Mouse (Mus musculus) splenic B cell, adult 2 months (primary cell): ENCODE results near the gene Vipas39.
A peak's percentile ranks its signal among the peaks of the same experiment; 100 is the strongest.
"Not testable (repeated sequence)": the region's sequence is repeated elsewhere in the genome, so short reads cannot be mapped to it uniquely, and the experiment has no call there.

ENCODE experiments used
- DNase-seq: peaks from one replicate; pipeline ENCODE4 v3.0.0-alpha.2; 2011; ENCODE audit warnings: low read depth, low spot score
- H3K27me3 ChIP-seq: 2 replicates; pipeline ENCODE4 v1.6.1; 2012; ENCODE audit warnings: mild to moderate bottlenecking, low read length, moderate library complexity, mixed read lengths; ENCODE audit not compliant: control insufficient read depth, poor library complexity, insufficient read depth, severe bottlenecking
- H3K36me3 ChIP-seq: 2 replicates; pipeline ENCODE4 v1.6.1; 2012; ENCODE audit warnings: mild to moderate bottlenecking, low read length, moderate library complexity, mixed read lengths; ENCODE audit not compliant: control insufficient read depth, poor library complexity, insufficient read depth, severe bottlenecking

The Vipas39 gene

DNA sequence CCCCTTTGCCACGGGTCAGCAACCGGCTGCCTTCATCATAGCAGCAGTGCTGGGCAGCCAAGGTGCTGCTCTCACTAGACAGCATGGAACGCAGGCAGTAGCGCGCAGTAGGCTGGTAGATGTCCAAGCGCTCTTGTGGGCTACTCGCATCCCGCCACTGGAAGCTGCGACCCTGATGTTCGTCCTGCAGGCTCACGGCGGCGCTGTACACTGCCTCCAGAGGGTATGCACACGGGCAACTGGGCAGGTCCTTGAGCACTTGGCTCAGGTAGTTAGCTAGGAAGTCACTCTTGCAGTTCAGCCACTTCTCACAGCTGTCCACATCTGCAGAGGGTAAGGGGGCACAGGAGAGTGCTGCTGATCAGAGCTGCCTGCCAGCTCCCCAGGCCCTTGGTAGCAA, 13.8 kb upstream of the Vipas39 start:
- Histone ChIP-seq H3K27me3 (no peaks in the 10 kb centered on the region), H3K36me3 (peaks cover 2% of the 10 kb centered on the region; the same call in 1 of the 2 replicates)
- no peak for DNase-seq

DNA sequence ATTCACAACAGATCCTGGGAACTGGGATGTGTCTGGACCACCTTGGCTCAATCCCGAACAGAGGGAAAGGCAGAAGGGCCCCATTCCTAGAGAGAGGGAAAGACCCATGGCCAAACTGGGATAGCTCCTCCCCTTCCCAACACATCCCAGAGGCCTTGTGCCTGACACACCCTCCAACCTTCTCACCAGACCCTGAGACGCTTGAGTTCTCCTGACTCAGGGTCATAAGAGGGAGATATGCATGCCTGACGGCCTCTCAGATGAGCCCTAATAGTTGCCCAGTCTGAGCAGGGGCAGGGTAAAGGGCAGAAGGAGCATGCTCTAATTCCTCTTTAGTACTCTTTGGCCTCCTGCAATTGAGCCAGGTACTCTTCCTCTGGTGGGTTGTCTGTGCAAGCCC, 13.3 kb upstream of the Vipas39 start:
- Histone ChIP-seq H3K27me3 (no peaks in the 10 kb centered on the region), H3K36me3 (peaks cover 5% of the 10 kb centered on the region; the same call in 1 of the 2 replicates)
- DNase-seq, result no peak

DNA sequence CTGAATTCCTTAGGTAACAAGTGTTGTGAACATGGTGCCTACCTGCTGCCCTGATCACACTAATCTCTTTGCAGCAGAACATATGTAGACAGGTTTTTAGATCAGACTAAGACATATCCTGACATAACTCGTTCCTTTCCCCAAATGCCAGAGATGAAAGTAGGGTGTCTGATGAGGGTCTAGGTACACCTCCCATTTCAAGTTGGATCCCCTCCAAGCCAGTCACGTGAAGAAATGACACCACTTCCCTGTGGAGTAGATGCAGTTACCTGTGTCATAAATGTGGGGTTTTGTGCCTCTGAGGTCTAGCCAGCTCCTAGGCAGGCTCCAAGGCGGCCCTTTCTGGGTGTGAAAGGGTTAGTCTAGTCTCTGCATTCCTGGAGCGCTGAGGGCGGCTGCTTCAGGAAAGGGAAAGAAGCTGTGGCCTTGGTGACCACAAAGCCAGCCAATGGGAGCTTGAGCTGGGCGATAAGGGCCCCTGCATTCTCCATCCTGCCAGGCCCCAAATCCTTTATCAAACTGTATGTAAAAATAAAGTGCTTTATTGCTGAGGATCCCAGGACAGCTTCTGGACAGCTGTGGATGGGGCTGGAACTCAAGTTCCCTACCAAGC, 12.2 kb upstream of the Vipas39 start:
- H3K27me3 ChIP-seq, result no peaks in the 10 kb centered on the region
- DNase-seq, result no peak
- peaks cover 12% of the 10 kb centered on the region; the same call in 1 of the 2 replicates for H3K36me3 ChIP-seq

DNA sequence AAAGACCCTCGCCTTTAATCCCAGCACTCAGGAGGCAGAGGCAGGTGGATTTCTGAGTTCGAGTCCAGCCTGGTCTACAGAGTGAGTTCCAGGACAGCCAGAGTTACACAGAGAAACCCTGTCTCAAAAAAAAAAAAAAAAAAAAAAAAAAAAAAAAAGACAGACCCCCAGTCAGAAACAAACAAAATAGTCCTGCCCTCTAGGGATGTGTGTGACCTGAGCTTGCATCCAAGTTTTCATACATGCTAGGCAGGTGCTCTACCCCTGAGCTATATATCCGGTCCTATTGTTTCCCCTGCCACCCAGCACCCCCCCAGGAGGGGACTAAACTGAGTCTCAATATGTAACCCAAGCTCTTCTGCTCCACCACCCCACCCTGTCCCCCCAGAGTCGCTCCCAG, 11.2 kb upstream of the Vipas39 start:
- not testable (repeated sequence) for DNase-seq, H3K27me3 ChIP-seq
- peaks cover 15% of the 10 kb centered on the region for H3K36me3 ChIP-seq

GRCm38 (mm10) chr12:87274853-87275831, 9.1 kb upstream of the Vipas39 start:
- no peak for DNase-seq
- H3K36me3 ChIP-seq, result peaks cover 24% of the 10 kb centered on the region
- no peaks in the 10 kb centered on the region for H3K27me3 ChIP-seq

DNA sequence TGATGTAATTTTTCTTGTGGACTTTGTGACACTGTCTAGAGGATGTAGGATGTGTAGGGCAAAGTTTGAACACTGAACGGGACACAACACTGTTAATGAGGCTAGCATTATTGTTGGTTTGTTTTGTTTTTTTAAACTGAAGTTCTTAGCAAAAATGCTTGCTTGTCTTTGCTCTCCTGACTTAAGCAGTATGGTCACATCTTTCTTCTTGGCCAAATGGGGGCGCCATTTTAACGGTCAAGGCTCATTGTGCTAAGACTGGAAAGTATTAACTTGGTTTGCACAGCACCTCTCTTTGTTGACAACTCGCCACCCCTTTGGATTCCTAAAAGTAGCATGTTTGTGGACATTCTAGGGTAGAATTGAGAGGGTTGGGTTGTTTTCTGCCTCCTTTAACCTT, 1.6 kb upstream of the Vipas39 start:
- DNase-seq, result peak; percentile 54
- peaks cover 13% of the 10 kb centered on the region for H3K36me3 ChIP-seq
- H3K27me3 ChIP-seq, result no peaks in the 10 kb centered on the region

DNA sequence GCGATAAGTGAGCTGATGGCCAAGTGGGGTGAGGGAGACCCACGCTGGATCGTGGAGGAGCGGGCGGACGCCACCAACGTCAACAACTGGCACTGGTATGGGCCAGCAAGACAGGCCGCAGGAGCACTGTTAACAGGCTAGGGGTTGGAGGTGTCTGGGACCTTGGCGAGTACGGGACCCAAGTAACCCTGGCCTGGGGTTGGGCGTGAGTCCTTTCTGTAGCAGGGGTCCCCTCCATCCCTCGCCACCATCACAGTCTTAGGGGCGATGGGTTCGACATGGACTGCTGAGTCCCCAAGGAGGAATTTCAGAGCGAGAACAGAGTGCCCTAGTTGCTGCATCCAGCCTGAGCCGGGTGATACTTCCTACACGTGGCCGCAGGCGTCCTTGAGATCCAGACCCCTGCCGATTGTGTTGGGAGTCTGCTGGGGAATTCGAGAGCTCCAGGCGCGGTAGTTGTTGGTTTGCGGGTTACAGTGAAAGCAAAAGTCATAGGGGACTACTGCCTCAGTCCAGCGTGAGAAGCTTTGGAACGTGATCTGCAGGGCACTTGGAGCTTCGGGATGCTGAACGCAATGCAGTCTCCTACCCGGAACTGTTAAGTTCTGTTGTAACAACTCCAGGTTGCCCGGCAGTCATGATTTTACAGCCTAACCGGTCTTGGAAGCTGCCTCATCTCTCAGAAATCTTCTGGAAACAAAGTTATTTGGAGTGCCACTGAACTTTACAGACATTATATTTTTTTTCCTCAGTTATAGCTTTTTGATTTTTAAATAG, 959 bp upstream of the Vipas39 start:
- no peak for DNase-seq
- Histone ChIP-seq H3K27me3 (no peaks in the 10 kb centered on the region), H3K36me3 (peaks cover 14% of the 10 kb centered on the region)

- H3K36me3 ChIP-seq, result peaks cover 11% of the 10 kb centered on the region
- DNase-seq, result no peak
These were observed 612 bp downstream of the Vipas39 start for GRCm38 (mm10) chr12:87265444-87265843.

GRCm38 (mm10) chr12:87260562-87260961, 5.5 kb downstream of the Vipas39 start:
- DNase-seq, result no peak
- no peaks in the 10 kb centered on the region for H3K27me3 ChIP-seq
- H3K36me3 ChIP-seq, result peaks cover 21% of the 10 kb centered on the region

More at GRCm38 (mm10) chr12:87265444-87265843, 612 bp downstream of the Vipas39 start:
- no peaks in the 10 kb centered on the region for H3K27me3 ChIP-seq

DNA sequence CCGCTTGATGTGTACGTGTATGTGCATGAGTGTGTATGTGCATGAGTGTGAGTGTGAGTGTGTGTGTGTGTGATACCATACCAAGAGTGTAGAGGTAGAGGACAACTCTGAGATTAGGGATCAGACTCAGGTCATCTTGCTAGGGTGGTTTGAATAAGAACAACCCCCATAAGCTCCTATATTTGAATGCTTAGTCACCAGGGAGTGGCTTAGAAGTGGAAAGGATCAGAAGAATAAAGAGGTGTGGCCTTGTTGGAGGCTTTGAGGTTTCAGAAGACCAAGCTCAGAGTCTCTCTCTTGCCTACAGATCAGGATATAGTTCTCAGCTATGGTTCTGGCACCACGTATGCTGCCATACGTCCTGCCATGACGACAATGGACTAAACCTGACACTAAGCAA, 9.4 kb downstream of the Vipas39 start:
- DNase-seq, result no peak
- peaks cover 26% of the 10 kb centered on the region for H3K36me3 ChIP-seq
- H3K27me3 ChIP-seq, result no peaks in the 10 kb centered on the region

DNA sequence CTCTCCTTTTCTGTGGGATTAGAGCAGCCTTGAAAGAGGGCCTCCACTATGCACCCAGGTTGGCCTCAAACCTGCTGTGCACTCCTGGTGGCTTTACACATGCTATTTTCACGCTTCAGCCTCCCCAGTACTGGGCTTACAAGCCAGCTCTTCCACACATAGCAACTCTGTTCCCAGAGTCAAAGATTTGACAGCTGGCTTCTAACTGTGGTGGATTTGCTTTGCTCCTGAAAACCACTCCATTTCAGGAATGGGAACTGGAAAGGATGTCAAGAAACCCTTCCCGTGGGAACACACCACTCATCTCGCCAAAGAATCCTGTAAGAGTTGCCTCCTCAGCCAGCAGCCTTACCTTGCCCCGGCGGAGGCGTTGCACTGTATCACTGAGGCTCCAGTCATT, 12.2 kb downstream of the Vipas39 start:
- Histone ChIP-seq H3K27me3 (no peaks in the 10 kb centered on the region), H3K36me3 (peaks cover 23% of the 10 kb centered on the region)
- no peak for DNase-seq

DNA sequence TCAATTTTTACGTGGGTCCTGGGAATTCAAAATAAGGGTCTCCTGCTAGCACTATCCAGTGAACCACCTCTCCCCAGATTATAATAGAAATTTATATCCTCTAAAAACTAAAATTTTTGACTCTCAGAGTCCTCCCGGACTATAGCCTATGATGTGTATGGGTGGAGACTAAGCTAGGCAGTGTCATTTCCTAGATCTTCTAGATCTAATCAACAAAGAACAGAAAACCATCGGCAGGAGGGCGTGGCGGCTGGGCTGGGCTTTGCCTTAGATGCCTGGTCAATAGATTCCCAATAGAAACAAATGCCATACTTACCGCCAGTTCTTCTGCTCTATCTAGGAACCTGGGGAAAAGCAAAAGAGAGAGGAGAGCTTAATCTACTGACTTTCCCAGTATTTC, 15.9 kb downstream of the Vipas39 start:
- no peak for DNase-seq
- Histone ChIP-seq H3K36me3 (peaks cover 14% of the 10 kb centered on the region), H3K27me3 (no peaks in the 10 kb centered on the region)

DNA sequence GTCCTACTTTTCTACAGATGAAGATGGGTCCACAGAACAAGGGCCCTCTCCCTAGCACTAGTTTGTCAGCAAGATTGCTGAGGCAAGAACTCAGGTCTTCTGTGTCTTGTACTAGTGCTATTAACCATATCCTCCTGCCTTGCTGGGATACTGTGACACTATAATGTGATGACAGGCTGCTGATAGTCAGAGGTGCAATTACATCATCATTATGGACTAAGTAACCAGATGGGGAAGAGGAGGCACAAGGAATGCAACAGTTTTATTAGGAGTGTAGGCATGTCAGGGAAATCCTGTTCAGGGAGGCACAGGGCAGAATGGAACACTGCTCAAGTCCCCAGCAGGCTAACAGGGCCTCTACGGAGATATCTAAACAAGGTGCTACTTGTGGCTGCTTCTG, 27.4 kb downstream of the Vipas39 start, which contains the start of gene Noxred1:
Gene Noxred1 (minus strand): TSS at position 101 of the 400 bp plus-strand sequence.
- no peaks in the 10 kb centered on the region for H3K27me3 ChIP-seq
- H3K36me3 ChIP-seq, result peaks cover 13% of the 10 kb centered on the region
- no peak for DNase-seq

DNA sequence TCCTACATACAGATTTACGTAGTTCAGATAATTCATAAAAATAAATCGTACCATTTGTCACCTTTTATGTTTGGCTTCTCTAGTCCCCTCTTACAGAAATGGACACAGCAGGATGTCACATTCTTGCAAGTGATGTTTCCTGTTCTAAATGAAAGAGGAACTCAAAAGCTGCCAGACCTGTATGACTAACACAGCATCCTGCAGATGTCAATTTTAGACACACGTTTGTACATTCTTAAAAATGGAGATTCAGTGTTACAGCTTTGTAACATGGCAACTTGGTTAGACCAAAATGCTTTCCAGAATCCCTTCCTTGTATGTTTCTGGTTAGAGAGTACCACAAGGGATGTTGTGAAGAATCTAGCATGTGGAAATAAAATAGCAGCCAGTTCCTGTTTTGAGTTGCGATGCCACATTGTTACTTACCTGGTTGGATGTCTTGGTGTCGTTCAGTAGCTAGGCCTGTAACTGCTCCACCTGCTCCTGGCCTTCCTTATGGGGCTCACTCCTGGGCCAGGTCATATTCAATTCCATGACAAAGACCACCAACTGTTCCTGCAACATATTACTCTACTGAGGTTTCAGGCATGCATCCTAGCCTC, 29.1 kb downstream of the Vipas39 start:
- DNase-seq, result peak; percentile 68

More for the DNA sequence above, 29.1 kb downstream of the Vipas39 start:
- no peaks in the 10 kb centered on the region for H3K27me3 ChIP-seq
- peaks cover 10% of the 10 kb centered on the region; the same call in 1 of the 2 replicates for H3K36me3 ChIP-seq
